Mouse (Mus musculus) heart, embryonic 13.5 days (tissue): ENCODE measurements around the gene Smad3. TPM values are rescaled to one million over a fixed set of nuclear protein-coding genes. Genes with fewer than 3 reads are reported as not detected.

Experiments used
- ATAC-seq: fragments of 200-750 bp; cut with Nextera tagmentation; 2 replicates; pipeline ENCODE4 v1.8.0; 2017; ENCODE audit warnings: moderate TSS enrichment; ENCODE audit not compliant: insufficient number of reproducible peaks, low FRiP score, low TSS enrichment; ENCODE audit errors: extremely low read depth
- H3K27ac ChIP-seq: fragments of 300-500 bp; sonication (generic); replicated peaks from 2 replicates; pipeline ENCODE4 v1.5.1; 2015; ENCODE audit warnings: moderate library complexity, mild to moderate bottlenecking, inconsistent platforms
- H3K27me3 ChIP-seq: fragments of 300-500 bp; sonication (generic); replicated peaks from 2 replicates; pipeline ENCODE4 v1.6.1; 2015; ENCODE audit warnings: mild to moderate bottlenecking, inconsistent platforms
- H3K36me3 ChIP-seq: fragments of 300-500 bp; sonication (generic); 2 replicates; pipeline ENCODE4 v1.6.1; 2015; ENCODE audit warnings: mild to moderate bottlenecking, inconsistent platforms
- H3K4me1 ChIP-seq: fragments of 300-500 bp; sonication (generic); 2 replicates; pipeline ENCODE4 v1.6.1; 2015; ENCODE audit warnings: inconsistent platforms
- H3K4me2 ChIP-seq: fragments of 300-500 bp; sonication (generic); 2 replicates; pipeline ENCODE4 v1.6.1; 2015; ENCODE audit warnings: inconsistent platforms, mild to moderate bottlenecking, moderate library complexity
- H3K4me3 ChIP-seq: fragments of 300-500 bp; sonication (generic); 2 replicates; pipeline ENCODE4 v1.5.1; 2015; ENCODE audit warnings: moderate library complexity, mild to moderate bottlenecking, inconsistent platforms
- H3K9ac ChIP-seq: fragments of 300-500 bp; sonication (generic); 2 replicates; pipeline ENCODE4 v1.6.1; 2015; ENCODE audit warnings: inconsistent platforms, mild to moderate bottlenecking, moderate library complexity
- H3K9me3 ChIP-seq: fragments of 300-500 bp; sonication (generic); 2 replicates; pipeline ENCODE4 v1.6.1; 2016; ENCODE audit warnings: inconsistent platforms
- WGBS: fragments of 180-500 bp; shearing (Covaris S2); methylation state at CpG from one replicate; pipeline ENCODE4 v1.1.7; 2015; ENCODE audit warnings: mixed read lengths; 5-methylcytosine and 5-hydroxymethylcytosine counted together
- polyA plus RNA-seq: library from polyadenylated mRNA; unstranded; fragments of >200 nt; fragmentation: Nextera tagmentation; extraction: Ambion mirVana; gene quantifications from 2 replicates; pipeline ENCODE4 v1.2.1, GENCODE M21; 2015

The Smad3 gene
- polyA plus RNA-seq, 1 experiment from 2014 or later = 11.3 TPM

DNA sequence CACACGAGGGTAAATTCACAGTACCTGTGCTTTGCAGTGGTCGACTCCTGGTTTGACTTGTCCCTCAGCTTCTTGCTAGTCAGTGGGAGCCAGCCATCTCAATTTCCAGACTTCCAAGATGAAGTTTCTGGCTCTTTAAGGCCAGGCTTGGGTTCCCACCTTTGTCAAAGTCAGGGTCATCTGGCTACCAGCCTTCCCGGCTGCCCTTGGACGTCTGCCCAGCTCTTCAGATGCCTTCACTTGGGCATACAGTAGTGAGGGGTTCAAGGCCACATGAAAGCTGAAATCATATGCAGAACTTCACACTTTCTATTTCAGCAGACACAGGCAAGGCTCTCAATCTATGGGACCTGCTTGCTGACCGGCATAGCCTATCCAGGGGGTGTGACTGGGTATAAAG is 53.7 kb downstream of the Smad3 start:
- 44% methylated on average over 5 of the region's 5 CpGs for WGBS
- no peak overlapping the region for H3K4me2 ChIP-seq
- no peak for ATAC-seq
- peak overlapping the region; percentile 78; the same call in 1 of the 2 replicates for H3K27ac ChIP-seq
- no peak overlapping the region for H3K4me3 ChIP-seq
- peaks cover 88% of the 10 kb centered on the region for H3K4me1 ChIP-seq
- H3K9me3 ChIP-seq = no peaks in the 10 kb centered on the region
- no peak overlapping the region for H3K9ac ChIP-seq
- H3K27me3 ChIP-seq = no peaks in the 10 kb centered on the region
- H3K36me3 ChIP-seq = peaks cover under 1% of the 10 kb centered on the region; the same call in 1 of the 2 replicates

DNA sequence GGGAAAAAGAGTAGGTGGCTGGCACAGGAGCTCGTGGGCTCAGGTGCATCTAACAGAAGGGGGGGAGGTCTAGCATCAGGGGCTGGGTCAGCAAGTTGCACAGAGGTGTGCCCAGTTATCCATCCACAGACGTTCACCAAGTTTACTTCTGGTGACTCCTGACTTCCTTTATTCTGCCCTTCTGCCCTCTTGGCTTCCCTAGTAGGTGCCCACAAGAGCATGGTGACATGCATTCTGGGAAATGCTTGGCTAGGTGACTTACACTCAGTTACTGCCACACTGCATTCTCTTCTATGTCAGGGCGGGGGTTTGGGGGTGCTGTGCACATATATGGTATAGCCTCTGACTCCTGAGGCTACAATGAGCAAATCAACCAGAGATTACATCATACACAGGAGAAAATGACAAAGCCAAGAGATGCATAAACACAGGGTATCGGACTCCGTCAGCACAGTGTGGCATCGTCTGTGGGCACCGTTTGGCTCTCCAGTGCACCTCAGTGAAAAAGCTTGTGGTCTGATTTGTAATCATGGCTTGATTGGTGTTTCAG is 54.5 kb downstream of the Smad3 start:
- Histone ChIP-seq H3K4me1 (peaks cover 94% of the 10 kb centered on the region), H3K27me3 (no peaks in the 10 kb centered on the region), H3K27ac (no peak overlapping the region), H3K4me3 (no peak overlapping the region), H3K4me2 (no peak overlapping the region), H3K9ac (peak overlapping the region; percentile 47; the same call in 1 of the 2 replicates), H3K9me3 (no peaks in the 10 kb centered on the region), H3K36me3 (no peaks in the 10 kb centered on the region)
- ATAC-seq = no peak
- 81% methylated on average over 7 of the region's 7 CpGs for WGBS

DNA sequence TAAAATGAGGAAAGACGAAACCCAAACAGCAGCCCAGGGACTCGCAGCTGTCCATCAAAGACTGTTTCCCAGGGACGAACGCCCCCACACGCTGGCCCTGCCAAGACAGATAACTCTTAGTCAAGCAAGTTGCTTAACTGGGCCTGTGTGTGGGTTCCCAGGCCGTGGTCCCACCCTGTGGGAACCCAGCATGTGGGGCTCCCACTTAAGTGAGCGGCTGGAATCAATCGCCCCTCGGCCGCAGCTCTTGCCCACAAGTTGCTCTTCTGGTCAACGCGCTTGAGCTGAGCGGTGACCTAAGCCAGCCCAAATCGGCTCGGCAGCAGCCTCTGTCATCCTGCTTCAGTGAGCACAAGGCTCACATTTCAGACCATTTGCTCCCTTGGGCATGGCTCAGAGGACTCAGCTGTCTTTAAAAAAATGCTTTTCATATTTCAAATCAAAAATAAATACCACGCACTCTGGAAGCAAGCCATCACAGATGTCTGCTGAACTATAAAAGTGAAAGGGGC is 55.2 kb downstream of the Smad3 start:
- 0 out of 2 replicates have a peak overlapping the region, but pooled peaks have one; percentile 47 for H3K9ac ChIP-seq
- H3K36me3 ChIP-seq = no peaks in the 10 kb centered on the region
- H3K9me3 ChIP-seq = no peaks in the 10 kb centered on the region
- peak overlapping the region; percentile 62 for H3K27ac ChIP-seq
- no peaks in the 10 kb centered on the region for H3K27me3 ChIP-seq
- peak overlapping the region; percentile 36; the same call in 1 of the 2 replicates for H3K4me2 ChIP-seq
- peaks cover 94% of the 10 kb centered on the region for H3K4me1 ChIP-seq
- ATAC-seq = no peak
- no peak overlapping the region for H3K4me3 ChIP-seq
- WGBS = 52% methylated on average over 16 of the region's 16 CpGs

DNA sequence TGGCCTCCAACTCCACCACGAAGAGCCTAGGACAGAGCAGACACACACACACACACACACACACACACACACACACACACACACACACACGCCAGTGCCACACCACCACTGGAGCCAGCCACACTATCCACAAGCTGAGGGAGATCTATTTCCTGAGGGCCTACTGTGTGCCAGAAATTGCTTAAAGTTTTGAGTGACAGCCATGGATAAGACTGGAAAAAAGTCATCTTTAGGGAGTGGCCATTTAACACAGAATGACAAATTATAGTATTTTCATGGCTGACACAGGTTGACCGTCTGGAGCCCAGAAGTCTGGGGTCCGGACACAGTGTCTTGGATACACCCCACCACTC is 55.9 kb downstream of the Smad3 start:
- H3K36me3 ChIP-seq = no peaks in the 10 kb centered on the region
- H3K27me3 ChIP-seq = no peaks in the 10 kb centered on the region
- no peak overlapping the region for H3K27ac ChIP-seq
- no peaks in the 10 kb centered on the region for H3K9me3 ChIP-seq
- H3K4me3 ChIP-seq = no peak overlapping the region
- peaks cover 94% of the 10 kb centered on the region for H3K4me1 ChIP-seq
- H3K4me2 ChIP-seq = no peak overlapping the region
- no peak for ATAC-seq
- 77% methylated on average over 4 of the region's 4 CpGs for WGBS
- no peak overlapping the region for H3K9ac ChIP-seq

DNA sequence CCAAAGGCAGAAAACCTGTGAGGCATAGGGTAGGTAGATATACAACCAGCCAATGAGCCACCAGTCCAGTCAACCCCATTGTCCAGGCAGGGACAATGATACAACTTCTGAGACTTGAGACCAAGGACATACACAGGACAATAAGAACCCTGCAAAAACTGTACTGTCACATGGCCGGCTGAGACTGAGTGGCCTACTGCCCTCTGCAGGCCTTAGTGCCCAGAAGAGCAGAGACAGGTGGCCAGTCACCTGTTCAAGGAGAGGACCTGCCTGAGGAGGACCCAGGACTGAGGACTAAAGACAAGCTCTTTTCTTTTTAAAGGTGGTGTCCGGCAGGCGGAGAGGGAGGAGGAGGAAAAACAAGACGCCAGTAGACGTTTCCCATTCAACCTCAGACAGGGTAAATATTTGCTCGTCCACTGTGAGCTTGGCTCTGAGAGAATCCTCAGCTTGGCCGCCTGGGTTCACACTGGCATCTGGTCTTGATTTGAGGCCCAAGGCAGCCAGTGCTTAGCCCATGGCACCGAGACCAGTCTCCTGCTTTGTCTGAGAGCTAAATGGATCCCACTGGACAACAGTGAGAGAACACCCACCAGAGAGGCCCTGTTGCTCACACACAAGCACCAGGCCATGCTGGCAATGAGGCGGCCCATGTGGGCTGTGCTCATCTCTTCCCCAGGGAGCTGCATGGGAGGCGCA is 56.4 kb downstream of the Smad3 start:
- H3K9me3 ChIP-seq = no peaks in the 10 kb centered on the region
- peaks cover 94% of the 10 kb centered on the region for H3K4me1 ChIP-seq
- no peak overlapping the region for H3K4me3 ChIP-seq
- no peak overlapping the region for H3K4me2 ChIP-seq
- 79% methylated on average over 10 of the region's 10 CpGs for WGBS
- H3K36me3 ChIP-seq = no peaks in the 10 kb centered on the region
- no peak for ATAC-seq
- no peak overlapping the region for H3K9ac ChIP-seq
- H3K27ac ChIP-seq = no peak overlapping the region
- H3K27me3 ChIP-seq = no peaks in the 10 kb centered on the region

DNA sequence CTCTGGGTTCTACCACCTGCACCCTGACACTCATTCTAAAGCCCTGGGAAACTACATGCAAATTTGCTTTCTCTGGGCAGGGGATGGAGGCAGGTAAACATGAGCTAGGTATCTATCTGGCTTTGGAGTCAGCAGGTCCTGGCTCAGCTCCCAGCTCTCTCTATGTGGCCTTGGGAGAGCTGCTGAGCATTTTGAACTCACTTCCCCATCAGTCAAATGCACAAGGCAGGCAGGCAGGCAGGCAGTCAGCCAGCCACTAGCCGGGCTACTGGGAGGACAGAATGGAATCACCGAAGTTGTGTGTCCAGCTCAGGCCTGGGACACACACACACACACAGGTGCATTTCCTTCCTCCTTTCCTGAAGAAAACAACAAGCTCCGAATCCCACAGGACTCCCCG is 58.6 kb downstream of the Smad3 start:
- no peak overlapping the region for H3K27ac ChIP-seq
- WGBS = 70% methylated on average over 4 of the region's 4 CpGs

DNA sequence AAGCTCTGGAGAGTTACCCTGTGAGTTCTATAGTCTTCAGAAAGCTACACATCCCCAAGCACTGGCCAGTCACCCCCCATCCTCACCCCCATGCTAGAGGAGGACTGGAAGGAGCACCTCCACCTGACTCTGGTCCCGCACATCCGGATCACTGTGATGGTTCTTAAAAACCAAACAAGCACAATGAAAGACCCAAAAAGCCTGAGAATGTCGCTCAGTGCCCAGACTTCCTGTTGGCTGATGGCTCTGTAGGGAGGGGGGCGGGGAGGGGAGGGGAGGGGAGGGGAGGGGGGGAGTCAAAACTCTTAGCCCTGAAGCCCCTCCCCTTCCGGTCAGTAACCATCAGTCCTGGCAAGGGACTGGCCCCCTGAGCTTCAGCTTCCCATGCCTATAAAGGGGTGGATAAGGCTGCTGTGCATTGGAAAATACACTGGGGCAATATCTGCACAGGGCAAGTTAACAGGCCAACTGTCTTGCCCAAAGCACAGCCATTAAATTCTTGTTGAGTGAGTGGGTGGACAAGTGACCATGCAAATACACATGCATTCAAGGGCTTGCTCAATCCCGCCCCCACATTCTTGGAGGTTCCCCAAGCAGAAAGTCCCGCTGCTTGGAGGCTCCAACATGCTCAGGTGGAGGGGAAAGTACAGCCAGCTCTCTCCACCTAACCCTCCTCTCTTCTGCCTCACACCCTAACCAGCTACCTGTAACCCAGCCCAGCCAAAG is 59.3 kb downstream of the Smad3 start:
- H3K4me1 ChIP-seq = peaks cover 68% of the 10 kb centered on the region
- no peak for ATAC-seq
- WGBS = 62% methylated on average over 5 of the region's 7 CpGs
- H3K27ac ChIP-seq = peak overlapping the region; percentile 66
- no peaks in the 10 kb centered on the region for H3K9me3 ChIP-seq
- H3K27me3 ChIP-seq = no peaks in the 10 kb centered on the region
- peak overlapping the region; percentile 47 for H3K9ac ChIP-seq
- no peak overlapping the region for H3K4me3 ChIP-seq
- no peak overlapping the region for H3K4me2 ChIP-seq
- H3K36me3 ChIP-seq = no peaks in the 10 kb centered on the region

More for the DNA sequence above, 58.6 kb downstream of the Smad3 start:
- no peaks in the 10 kb centered on the region for H3K9me3 ChIP-seq
- no peak overlapping the region for H3K4me3 ChIP-seq
- H3K4me1 ChIP-seq = peaks cover 73% of the 10 kb centered on the region
- H3K4me2 ChIP-seq = no peak overlapping the region
- H3K27me3 ChIP-seq = no peaks in the 10 kb centered on the region
- ATAC-seq = no peak
- H3K9ac ChIP-seq = no peak overlapping the region
- H3K36me3 ChIP-seq = no peaks in the 10 kb centered on the region

DNA sequence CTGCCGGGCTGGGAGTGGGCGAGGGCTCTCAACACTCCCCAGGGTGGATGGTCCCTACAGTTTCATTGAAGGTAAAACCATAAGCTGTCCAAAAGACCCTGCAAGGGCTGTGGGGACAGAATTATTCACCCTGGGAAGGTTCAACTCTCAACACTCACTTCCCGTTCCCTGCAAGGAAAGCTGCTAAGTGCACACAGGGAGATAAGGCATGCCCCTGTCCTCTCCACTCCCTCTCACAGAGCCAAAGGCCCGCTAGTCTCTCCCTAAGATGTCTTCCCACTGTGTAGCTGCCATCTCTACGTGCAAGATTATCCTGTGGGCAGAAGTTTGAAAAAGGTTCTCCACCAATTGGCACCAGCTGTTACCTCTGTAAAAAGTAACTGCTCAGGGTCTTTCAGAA is 60.2 kb downstream of the Smad3 start:
- H3K27ac ChIP-seq = peak overlapping the region; percentile 66
- WGBS = 21% methylated on average over 5 of the region's 5 CpGs
- H3K9ac ChIP-seq = peak overlapping the region; percentile 47
- H3K9me3 ChIP-seq = no peaks in the 10 kb centered on the region
- no peak overlapping the region for H3K4me3 ChIP-seq
- no peak for ATAC-seq
- no peaks in the 10 kb centered on the region for H3K36me3 ChIP-seq
- peaks cover 61% of the 10 kb centered on the region for H3K4me1 ChIP-seq
- peak overlapping the region; percentile 33 for H3K4me2 ChIP-seq
- no peaks in the 10 kb centered on the region for H3K27me3 ChIP-seq

DNA sequence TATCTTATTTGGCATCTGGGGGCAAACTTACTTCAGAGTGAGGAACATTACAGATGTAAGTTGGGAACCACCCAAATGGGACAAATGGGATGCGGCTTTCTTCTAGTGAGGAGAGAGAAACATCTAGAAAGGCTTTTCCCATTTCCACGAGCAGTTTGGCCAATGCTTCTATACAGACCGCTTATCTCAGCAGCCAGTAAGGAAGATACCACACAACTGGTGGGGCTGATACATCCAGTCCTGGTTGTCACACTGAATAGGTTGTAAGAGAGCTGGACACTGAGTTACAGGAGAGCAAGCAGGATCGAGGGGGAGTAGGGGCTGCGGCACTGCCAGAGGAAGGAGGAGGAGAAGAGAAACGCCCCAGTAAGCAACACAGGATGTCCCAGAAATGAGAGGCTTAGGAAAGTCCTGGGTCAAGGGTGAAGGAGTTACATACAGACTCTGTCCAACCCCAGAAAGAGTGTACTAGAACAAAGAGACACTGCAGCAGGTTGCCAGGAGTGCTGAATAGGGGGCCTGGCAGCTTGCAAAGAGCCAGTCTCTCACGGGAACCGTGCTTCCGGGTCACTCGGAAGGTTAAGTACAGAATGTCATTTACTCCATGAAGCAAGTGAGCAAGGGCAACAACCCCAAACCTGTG is 61.2 kb downstream of the Smad3 start:
- H3K9ac ChIP-seq = peak overlapping the region; percentile 47; the same call in 1 of the 2 replicates
- H3K4me2 ChIP-seq = no peak overlapping the region
- H3K4me1 ChIP-seq = peaks cover 59% of the 10 kb centered on the region
- H3K27ac ChIP-seq = peak overlapping the region; percentile 56
- no peaks in the 10 kb centered on the region for H3K36me3 ChIP-seq
- H3K9me3 ChIP-seq = no peaks in the 10 kb centered on the region
- no peaks in the 10 kb centered on the region for H3K27me3 ChIP-seq
- no peak overlapping the region for H3K4me3 ChIP-seq
- 40% methylated on average over 10 of the region's 10 CpGs for WGBS
- no peak for ATAC-seq

DNA sequence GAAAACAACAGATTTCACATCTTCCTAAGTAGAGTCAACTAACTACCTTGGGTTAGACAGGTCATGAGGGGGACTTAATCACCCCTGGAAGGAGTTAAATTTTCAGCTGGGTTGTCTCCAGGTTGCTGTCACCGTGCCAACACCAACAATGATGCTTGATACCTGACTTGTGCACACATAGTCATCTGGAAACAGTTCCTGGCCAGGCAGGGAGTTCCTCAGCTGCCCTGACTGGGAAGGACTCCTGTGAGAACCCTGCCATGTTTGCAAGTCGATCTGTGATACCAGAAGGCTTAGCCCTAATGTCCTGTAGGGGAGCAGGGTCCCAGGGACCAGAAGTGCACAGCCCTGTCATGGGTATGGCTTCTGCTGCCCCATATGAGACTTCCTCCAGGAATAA is 65.8 kb downstream of the Smad3 start:
- no peaks in the 10 kb centered on the region for H3K27me3 ChIP-seq
- H3K36me3 ChIP-seq = peaks cover 5% of the 10 kb centered on the region; the same call in 1 of the 2 replicates
- H3K27ac ChIP-seq = peak overlapping the region; percentile 21; the same call in 1 of the 2 replicates
- H3K4me1 ChIP-seq = peaks cover 39% of the 10 kb centered on the region
- 37% methylated on average over 2 of the region's 2 CpGs for WGBS
- H3K4me3 ChIP-seq = no peak overlapping the region
- H3K9me3 ChIP-seq = no peaks in the 10 kb centered on the region
- H3K9ac ChIP-seq = no peak overlapping the region
- no peak overlapping the region for H3K4me2 ChIP-seq
- ATAC-seq = no peak

DNA sequence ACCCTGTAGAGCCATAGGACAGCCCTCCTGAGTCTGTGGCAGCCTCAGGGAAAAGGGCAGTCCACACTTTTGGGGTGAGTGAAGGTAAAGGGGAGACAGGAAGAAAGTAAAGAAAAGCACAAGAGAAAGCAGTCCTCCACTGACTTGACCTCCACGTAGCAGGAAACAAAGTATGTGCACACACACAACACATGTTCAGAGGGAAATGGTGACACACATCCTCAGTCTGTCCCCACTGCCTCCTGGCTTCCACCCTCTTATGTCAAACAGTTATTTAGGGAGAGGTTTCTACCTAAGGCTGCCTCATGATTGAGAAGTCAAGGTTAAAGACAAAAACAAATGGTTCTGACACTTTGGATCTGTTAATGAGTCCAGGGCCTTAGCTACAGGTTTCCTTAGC is 67.3 kb downstream of the Smad3 start:
- H3K9me3 ChIP-seq = no peaks in the 10 kb centered on the region
- no peaks in the 10 kb centered on the region for H3K27me3 ChIP-seq
- H3K9ac ChIP-seq = no peak overlapping the region
- H3K36me3 ChIP-seq = peaks cover 10% of the 10 kb centered on the region; the same call in 1 of the 2 replicates
- H3K4me1 ChIP-seq = peaks cover 35% of the 10 kb centered on the region
- no peak for ATAC-seq
- 69% methylated on average over 1 of the region's 1 CpGs for WGBS
- 0 out of 2 replicates have a peak overlapping the region, but pooled peaks have one; percentile 37 for H3K27ac ChIP-seq
- H3K4me3 ChIP-seq = no peak overlapping the region
- no peak overlapping the region for H3K4me2 ChIP-seq
